Mouse (Mus musculus) liver, postnatal 0 days (tissue): ENCODE results near the gene Pde4d. TPM values are rescaled to one million over a fixed set of nuclear protein-coding genes. Genes with fewer than 3 reads are reported as not detected.

Experiments
- ATAC-seq: fragments of 200-750 bp; cut with Nextera tagmentation; 2 replicates; pipeline ENCODE4 v1.8.0; 2017; ENCODE audit warnings: mild to moderate bottlenecking, moderate library complexity
- DNase-seq: peaks from one replicate; pipeline ENCODE4 v3.0.0-alpha.2; 2016
- H3K27ac ChIP-seq: fragments of 300-500 bp; sonication (generic); 2 replicates; pipeline ENCODE4 v1.5.1; 2014; ENCODE audit warnings: antibody characterized with exemption, moderate library complexity, mild to moderate bottlenecking, low read depth
- H3K27me3 ChIP-seq: fragments of 300-500 bp; sonication (generic); 2 replicates; pipeline ENCODE4 v1.6.1; 2014; ENCODE audit warnings: low read length, control low read depth, mixed read lengths; ENCODE audit not compliant: insufficient read depth
- H3K36me3 ChIP-seq: fragments of 300-500 bp; sonication (generic); replicated peaks from 2 replicates; pipeline ENCODE4 v1.6.1; 2014; ENCODE audit warnings: mild to moderate bottlenecking, control low read depth, low read length, moderate library complexity, mixed read lengths; ENCODE audit not compliant: insufficient read depth
- H3K4me1 ChIP-seq: fragments of 300-500 bp; sonication (generic); 2 replicates; pipeline ENCODE4 v1.6.1; 2014; ENCODE audit warnings: antibody characterized with exemption, mild to moderate bottlenecking, control low read depth; ENCODE audit not compliant: insufficient read depth
- H3K4me2 ChIP-seq: fragments of 300-500 bp; sonication (generic); 2 replicates; pipeline ENCODE4 v1.6.1; 2014; ENCODE audit warnings: low read depth, mild to moderate bottlenecking, low read length, moderate library complexity, mixed read lengths
- H3K4me3 ChIP-seq: fragments of 300-500 bp; sonication (generic); 2 replicates; pipeline ENCODE4 v1.5.1; 2014; ENCODE audit warnings: low read depth, low read length
- H3K9ac ChIP-seq: fragments of 300-500 bp; sonication (generic); replicated peaks from 2 replicates; pipeline ENCODE4 v1.6.1; 2014; ENCODE audit warnings: mild to moderate bottlenecking, moderate library complexity
- H3K9me3 ChIP-seq: fragments of 300-500 bp; sonication (generic); 2 replicates; pipeline ENCODE4 v1.6.1; 2016; ENCODE audit warnings: mild to moderate bottlenecking, control low read depth, low read length, mixed read lengths
- CTCF ChIP-seq: sonication (generic); IDR thresholded peaks from 2 replicates; pipeline ENCODE4 v1.5.1; 2016; ENCODE audit warnings: antibody characterized with exemption, low read depth
- EP300 ChIP-seq: IDR thresholded peaks from 2 replicates; pipeline ENCODE4 v1.6.1; 2016; ENCODE audit warnings: antibody characterized with exemption, low read depth, mild to moderate bottlenecking
- WGBS: fragments of 180-500 bp; shearing (Covaris S2); extraction: QIAGEN DNeasy Blood & Tissue Kit; methylation state at CpG from one replicate; pipeline ENCODE4 v1.1.7; 2014; ENCODE audit not compliant: insufficient replicate concordance; 5-methylcytosine and 5-hydroxymethylcytosine counted together
- polyA plus RNA-seq: library from polyadenylated mRNA; unstranded; fragments of >200 nt; fragmentation: Nextera tagmentation; extraction: Ambion mirVana; gene quantifications from 2 replicates; pipeline ENCODE4 v1.2.1, GENCODE M21; 2015

Gene Pde4d
- polyA plus RNA-seq, 1 experiment from 2014 or later: 6.1 TPM

- H3K27me3 ChIP-seq: no peaks in the 10 kb centered on the region
- no peak overlapping the region for H3K4me2 ChIP-seq
- H3K4me3 ChIP-seq: no peak overlapping the region
- no peak overlapping the region for H3K9ac ChIP-seq
- WGBS: 42% methylated on average over 8 of the region's 8 CpGs
- TF ChIP-seq EP300: no peak
- TF ChIP-seq CTCF: peak; percentile 71
- DNase-seq: no peak
- no peaks in the 10 kb centered on the region for H3K4me1 ChIP-seq
- no peak overlapping the region for H3K27ac ChIP-seq
- no peak for ATAC-seq
- no peaks in the 10 kb centered on the region for H3K9me3 ChIP-seq
- no peaks in the 10 kb centered on the region; the same call in 1 of the 2 replicates for H3K36me3 ChIP-seq
These were observed 1286.7 kb downstream of the Pde4d start for GRCm38 (mm10) chr13:109736290-109737078.

- no peak for TF ChIP-seq EP300
- TF ChIP-seq CTCF: no peak
- no peak overlapping the region for H3K4me2 ChIP-seq
- H3K27me3 ChIP-seq: no peaks in the 10 kb centered on the region
- peaks cover 5% of the 10 kb centered on the region for H3K36me3 ChIP-seq
- no peaks in the 10 kb centered on the region for H3K4me1 ChIP-seq
- H3K9ac ChIP-seq: no peak overlapping the region
- DNase-seq (no peak), ATAC-seq (no peak)
- H3K27ac ChIP-seq: no peak overlapping the region
- no peaks in the 10 kb centered on the region for H3K9me3 ChIP-seq
- no peak overlapping the region for H3K4me3 ChIP-seq
These were observed 1296.7 kb downstream of the Pde4d start for GRCm38 (mm10) chr13:109746492-109746891.

- Histone ChIP-seq H3K27me3 (no peaks in the 10 kb centered on the region), H3K27ac (no peak overlapping the region), H3K4me2 (no peak overlapping the region), H3K4me1 (no peaks in the 10 kb centered on the region), H3K4me3 (no peak overlapping the region), H3K36me3 (0 out of 2 replicates have a peak, but pooled peaks cover 5% of the 10 kb centered on the region), H3K9me3 (no peaks in the 10 kb centered on the region), H3K9ac (no peak overlapping the region)
- 72% methylated on average over 8 of the region's 8 CpGs for WGBS
- DNase-seq: no peak
- TF ChIP-seq CTCF: no peak
- no peak for ATAC-seq
These were observed 1302.6 kb downstream of the Pde4d start for GRCm38 (mm10) chr13:109752236-109752863.

- DNase-seq: no peak
- Histone ChIP-seq H3K4me3 (no peak overlapping the region), H3K9me3 (no peaks in the 10 kb centered on the region), H3K27me3 (no peaks in the 10 kb centered on the region), H3K4me2 (no peak overlapping the region), H3K9ac (no peak overlapping the region), H3K4me1 (no peaks in the 10 kb centered on the region), H3K36me3 (0 out of 2 replicates have a peak, but pooled peaks cover 5% of the 10 kb centered on the region), H3K27ac (no peak overlapping the region)
- ATAC-seq: no peak
- WGBS: 86% methylated on average over 5 of the region's 5 CpGs
- TF ChIP-seq CTCF (no peak), EP300 (no peak)
These were observed 1307.1 kb downstream of the Pde4d start for GRCm38 (mm10) chr13:109756854-109757253.

- ATAC-seq: peak; percentile 62; the same call in 1 of the 2 replicates
- Histone ChIP-seq H3K9ac (no peak overlapping the region), H3K36me3 (0 out of 2 replicates have a peak, but pooled peaks cover 5% of the 10 kb centered on the region), H3K4me3 (no peak overlapping the region), H3K9me3 (no peaks in the 10 kb centered on the region), H3K4me1 (no peaks in the 10 kb centered on the region), H3K27ac (no peak overlapping the region), H3K4me2 (no peak overlapping the region), H3K27me3 (no peaks in the 10 kb centered on the region)
- TF ChIP-seq CTCF (peak; percentile 68), EP300 (no peak)
- DNase-seq: peak; percentile 42
- WGBS: 47% methylated on average over 5 of the region's 5 CpGs
These were observed 1309.5 kb downstream of the Pde4d start for GRCm38 (mm10) chr13:109759201-109759600.

- ATAC-seq (no peak), DNase-seq (no peak)
- Histone ChIP-seq H3K27ac (no peak overlapping the region), H3K27me3 (no peaks in the 10 kb centered on the region), H3K9ac (no peak overlapping the region), H3K4me1 (no peaks in the 10 kb centered on the region), H3K4me3 (no peak overlapping the region), H3K9me3 (no peaks in the 10 kb centered on the region), H3K4me2 (no peak overlapping the region), H3K36me3 (0 out of 2 replicates have a peak, but pooled peaks cover 5% of the 10 kb centered on the region)
- WGBS: 82% methylated on average over 13 of the region's 13 CpGs
- TF ChIP-seq CTCF (no peak), EP300 (no peak)
These were observed 1311.3 kb downstream of the Pde4d start for GRCm38 (mm10) chr13:109761081-109761480.
